8 mouse cellular contexts compared by ENCODE assay signal in the genomic region with DNA sequence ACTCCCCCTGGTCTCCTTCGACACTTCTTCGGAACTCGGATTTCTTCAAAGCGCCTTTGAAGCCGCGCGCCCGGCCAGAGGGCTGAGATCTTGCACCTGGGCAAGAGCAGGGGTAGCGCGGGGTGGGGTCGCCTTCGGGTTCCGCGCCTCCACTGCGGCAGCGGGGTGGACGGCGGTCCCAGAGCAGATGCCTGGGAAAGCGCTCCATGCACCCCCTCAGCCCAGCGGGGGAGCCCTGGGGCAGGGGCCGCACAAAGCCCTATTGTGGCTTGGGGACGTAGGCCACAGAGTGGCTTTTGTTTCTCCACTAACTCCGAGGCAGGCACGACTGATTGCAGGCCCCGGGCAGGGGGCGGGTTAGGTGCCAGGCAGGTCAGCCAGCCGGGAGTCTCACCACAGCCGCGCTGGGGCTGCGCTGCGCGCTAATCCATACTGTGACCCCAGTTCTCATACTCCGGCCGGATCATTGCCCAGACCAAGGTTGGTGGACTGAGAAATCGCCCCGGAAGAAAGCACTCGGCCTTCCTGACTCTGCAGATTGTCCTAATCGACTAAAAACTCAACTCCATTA. TPM values are rescaled to one million over a fixed set of nuclear protein-coding genes. Genes with fewer than 3 reads are reported as not detected.
DNase-seq lines count a peak whose midpoint lies in the region; ATAC-seq and TF ChIP-seq lines count a peak whose summit lies in the region.

No protein-coding gene starts in this region.

- H3K4me3 ChIP-seq in lung, embryonic 16.5 days (ENCODE audit: low read length) = peak overlapping the region; percentile 64
- H3K4me3 ChIP-seq in heart, embryonic 16.5 days (ENCODE audit: low read length) = peak overlapping the region; percentile 64
- H3K4me3 ChIP-seq in layer of hippocampus, adult 2 months = peak overlapping the region; percentile 60
- H3K4me3 ChIP-seq in midbrain, embryonic 13.5 days (replicated peaks) = peak overlapping the region; percentile 51

- no peaks in the 10 kb centered on the region for H3K36me3 ChIP-seq in lung, embryonic 16.5 days (ENCODE audit: control insufficient read depth, insufficient read depth, low read length)
- no peaks in the 10 kb centered on the region for H3K36me3 ChIP-seq in heart, embryonic 16.5 days (ENCODE audit: control insufficient read depth, insufficient read depth)
- no peaks in the 10 kb centered on the region for H3K36me3 ChIP-seq in midbrain, embryonic 13.5 days

- H3K4me2 ChIP-seq in lung, embryonic 16.5 days (ENCODE audit: low read depth, low read length) = peak overlapping the region; percentile 91
- H3K4me2 ChIP-seq in heart, embryonic 16.5 days (ENCODE audit: low read depth, low read length) = peak overlapping the region; percentile 99
- peak overlapping the region; percentile 94 for H3K4me2 ChIP-seq in midbrain, embryonic 13.5 days (replicated peaks)

- no peak for TF ChIP-seq CTCF in layer of hippocampus, adult 2 months (conservative IDR thresholded peaks at IDR 0.05)

- peak; percentile 55 for ATAC-seq in lung, embryonic 16.5 days (ENCODE audit: low read depth)
- ATAC-seq in heart, embryonic 16.5 days (replicated peaks; ENCODE audit: extremely low read depth, insufficient read depth, low FRiP score) = 0 out of 2 replicates have a peak, but pooled peaks have one; percentile 5
- peak; percentile 57 for ATAC-seq in midbrain, embryonic 13.5 days

- H3K27me3 ChIP-seq in lung, embryonic 16.5 days (ENCODE audit: control insufficient read depth, insufficient read depth, low read depth, low read length) = peaks cover 13% of the 10 kb centered on the region
- H3K27me3 ChIP-seq in heart, embryonic 16.5 days (ENCODE audit: control insufficient read depth, insufficient read depth, low read length) = peaks cover 38% of the 10 kb centered on the region
- peaks cover 48% of the 10 kb centered on the region for H3K27me3 ChIP-seq in midbrain, embryonic 13.5 days

- no peak for DNase-seq in lung, postnatal 36 days
- DNase-seq in embryo, embryonic 10 days (ENCODE audit: low spot score) = peak; percentile 78
- peak in 1 of 2 experiments; percentile 34 for DNase-seq in layer of hippocampus, adult 2 months (ENCODE audit: low spot score in 2 of 2)
- no peak for DNase-seq in urinary bladder, postnatal 14 days (ENCODE audit: low spot score)
- no peak for DNase-seq in adrenal gland, postnatal 4 days (ENCODE audit: low spot score in 2 of 2)

- H3K9ac ChIP-seq in lung, embryonic 16.5 days (ENCODE audit: low read length) = peak overlapping the region; percentile 87
- H3K9ac ChIP-seq in heart, embryonic 16.5 days (ENCODE audit: low read length) = peak overlapping the region; percentile 82
- H3K9ac ChIP-seq in midbrain, embryonic 13.5 days (replicated peaks) = peak overlapping the region; percentile 69

- peaks cover 26% of the 10 kb centered on the region for H3K4me1 ChIP-seq in lung, embryonic 16.5 days (replicated peaks; ENCODE audit: control insufficient read depth, insufficient read depth, low read length)
- H3K4me1 ChIP-seq in heart, embryonic 16.5 days (ENCODE audit: control insufficient read depth, insufficient read depth, low read length) = peaks cover 22% of the 10 kb centered on the region
- peaks cover 34% of the 10 kb centered on the region for H3K4me1 ChIP-seq in midbrain, embryonic 13.5 days (replicated peaks)

- 3% methylated on average over 38 of the region's 38 CpGs for WGBS in lung, embryonic 16.5 days
- WGBS in heart, embryonic 16.5 days = 3% methylated on average over 38 of the region's 38 CpGs
- under 1% methylated on average over 38 of the region's 38 CpGs for WGBS in midbrain, embryonic 13.5 days

- no peaks in the 10 kb centered on the region for H3K9me3 ChIP-seq in lung, embryonic 16.5 days (ENCODE audit: control insufficient read depth, low read length)
- no peaks in the 10 kb centered on the region for H3K9me3 ChIP-seq in heart, embryonic 16.5 days (replicated peaks; ENCODE audit: control insufficient read depth, low read length)
- H3K9me3 ChIP-seq in midbrain, embryonic 13.5 days = no peaks in the 10 kb centered on the region

- peak overlapping the region; percentile 88 for H3K27ac ChIP-seq in lung, embryonic 16.5 days (ENCODE audit: low read length)
- peak overlapping the region; percentile 64; the same call in 1 of the 2 replicates for H3K27ac ChIP-seq in heart, embryonic 16.5 days (ENCODE audit: low read length)
- H3K27ac ChIP-seq in layer of hippocampus, adult 2 months = peak overlapping the region; percentile 91
- H3K27ac ChIP-seq in midbrain, embryonic 13.5 days = peak overlapping the region; percentile 74

RNA-seq across cellular contexts. Expression of a gene that starts 5.4 kb away (rescaled TPM):
- 73.5 and 80.3 TPM in 2 replicates for polyA plus RNA-seq in lung, embryonic 16.5 days (2015; fragmentation: Nextera tagmentation; extraction: Ambion mirVana)
- polyA plus RNA-seq in heart, embryonic 16.5 days (2015; fragmentation: Nextera tagmentation; extraction: Ambion mirVana) = 49.3 and 55.6 TPM in 2 replicates
- total RNA-seq in layer of hippocampus, adult 2 months (2021) = 10 to 100 TPM; 24.5 to 26.5 TPM
- polyA plus RNA-seq in midbrain, embryonic 13.5 days (2015; fragmentation: Nextera tagmentation; extraction: Ambion mirVana) = 41.4 and 44.1 TPM in 2 replicates
- total RNA-seq in adrenal gland, postnatal 4 days (2021) = 10 to 100 TPM; 32.3 to 39.0 TPM

RNA-seq across cellular contexts. Expression of a gene that starts 11.0 kb away (rescaled TPM):
- 0.25 and 1.6 TPM in 2 replicates for polyA plus RNA-seq in lung, embryonic 16.5 days (2015; fragmentation: Nextera tagmentation; extraction: Ambion mirVana)
- 0.11 and 0.20 TPM in 2 replicates for polyA plus RNA-seq in heart, embryonic 16.5 days (2015; fragmentation: Nextera tagmentation; extraction: Ambion mirVana)
- total RNA-seq in layer of hippocampus, adult 2 months (2021) = under 1 TPM; 0.32 to 0.49 TPM
- 0.14 and 0.28 TPM in 2 replicates for polyA plus RNA-seq in midbrain, embryonic 13.5 days (2015; fragmentation: Nextera tagmentation; extraction: Ambion mirVana)
- under 1 TPM; 0.31 to 0.48 TPM for total RNA-seq in adrenal gland, postnatal 4 days (2021)

RNA-seq across cellular contexts. Expression of a gene that starts 24.4 kb away (rescaled TPM):
- 98.3 and 101 TPM in 2 replicates for polyA plus RNA-seq in lung, embryonic 16.5 days (2015; fragmentation: Nextera tagmentation; extraction: Ambion mirVana)
- 56.6 and 67.9 TPM in 2 replicates for polyA plus RNA-seq in heart, embryonic 16.5 days (2015; fragmentation: Nextera tagmentation; extraction: Ambion mirVana)
- 10 to 100 TPM; 61.0 to 70.2 TPM for total RNA-seq in layer of hippocampus, adult 2 months (2021)
- 93.8 and 105 TPM in 2 replicates for polyA plus RNA-seq in midbrain, embryonic 13.5 days (2015; fragmentation: Nextera tagmentation; extraction: Ambion mirVana)
- total RNA-seq in adrenal gland, postnatal 4 days (2021) = 10 to 100 TPM; 86.3 to 96.7 TPM

RNA-seq across cellular contexts. Expression of a gene that starts 30.0 kb away (rescaled TPM):
- 390 and 403 TPM in 2 replicates for polyA plus RNA-seq in lung, embryonic 16.5 days (2015; fragmentation: Nextera tagmentation; extraction: Ambion mirVana)
- polyA plus RNA-seq in heart, embryonic 16.5 days (2015; fragmentation: Nextera tagmentation; extraction: Ambion mirVana) = 274 and 277 TPM in 2 replicates
- total RNA-seq in layer of hippocampus, adult 2 months (2021) = 100 to 1,000 TPM; 433 to 437 TPM
- 472 and 474 TPM in 2 replicates for polyA plus RNA-seq in midbrain, embryonic 13.5 days (2015; fragmentation: Nextera tagmentation; extraction: Ambion mirVana)
- 100 to 1,000 TPM; 443 to 452 TPM for total RNA-seq in adrenal gland, postnatal 4 days (2021)

RNA-seq across cellular contexts. Expression of a gene that starts 50.0 kb away (rescaled TPM):
- 10.8 and 11.2 TPM in 2 replicates for polyA plus RNA-seq in lung, embryonic 16.5 days (2015; fragmentation: Nextera tagmentation; extraction: Ambion mirVana)
- 5.0 and 5.5 TPM in 2 replicates for polyA plus RNA-seq in heart, embryonic 16.5 days (2015; fragmentation: Nextera tagmentation; extraction: Ambion mirVana)
- 10 to 100 TPM; 23.1 to 33.0 TPM for total RNA-seq in layer of hippocampus, adult 2 months (2021)
- 5.6 TPM in 2 replicates for polyA plus RNA-seq in midbrain, embryonic 13.5 days (2015; fragmentation: Nextera tagmentation; extraction: Ambion mirVana)
- total RNA-seq in adrenal gland, postnatal 4 days (2021) = 100 to 1,000 TPM; 101 to 110 TPM

Comparison
In these comparisons a context has a peak if more than half of its experiments do, and no peak if none do; other contexts are left out.
1. ATAC-seq: peak in every context shown above with its lines; median percentile 57 in midbrain, embryonic 13.5 days; 55 in lung, embryonic 16.5 days; 5 in heart, embryonic 16.5 days.